Mouse (Mus musculus) CH12.LX (cell line): Measurements from ENCODE around the gene Npcd.

ENCODE experiments used
- CHD1 ChIP-seq: IDR thresholded peaks from 2 replicates; pipeline ENCODE4 v1.6.1; 2012; ENCODE audit warnings: low read depth, low read length, improper control_type of control experiment, inconsistent platforms
- CTCF ChIP-seq, 2 experiments: IDR thresholded peaks in 1 of 2; conservative IDR thresholded peaks in 1 of 2; 2 replicates each; pipeline ENCODE4 v1.5.1; 2011 to 2012; ENCODE audit warnings: low read depth in 2 of 2, low read length in 2 of 2, improper control_type of control experiment in 1 of 2, inconsistent platforms in 1 of 2, mild to moderate bottlenecking in 1 of 2, moderate library complexity in 1 of 2
- HCFC1 ChIP-seq: IDR thresholded peaks from 2 replicates; pipeline ENCODE4 v1.6.1; 2012; ENCODE audit warnings: low read depth, mild to moderate bottlenecking, inconsistent platforms, low read length, improper control_type of control experiment
- JUN ChIP-seq: IDR thresholded peaks from 2 replicates; pipeline ENCODE4 v1.6.1; 2011; ENCODE audit warnings: low read depth, mild to moderate bottlenecking, low read length, improper control_type of control experiment, moderate library complexity; ENCODE audit not compliant: insufficient read depth
- POLR2A ChIP-seq: IDR thresholded peaks from 2 replicates; pipeline ENCODE4 v1.6.1; 2011; ENCODE audit warnings: low read depth, mild to moderate bottlenecking, improper control_type of control experiment, low read length
- ZKSCAN1 ChIP-seq: IDR thresholded peaks from 2 replicates; pipeline ENCODE4 v1.6.1; 2012; ENCODE audit warnings: low read depth, inconsistent platforms, low read length, improper control_type of control experiment, borderline replicate concordance
- ZMIZ1 ChIP-seq: IDR thresholded peaks from 2 replicates; pipeline ENCODE4 v1.6.1; 2012; ENCODE audit warnings: low read depth, mild to moderate bottlenecking, inconsistent platforms, low read length, improper control_type of control experiment

- no peak for TF ChIP-seq JUN
- TF ChIP-seq HCFC1: no peak
- TF ChIP-seq POLR2A: no peak
- no peak for TF ChIP-seq ZMIZ1
- TF ChIP-seq CTCF (conservative IDR thresholded peaks at IDR 0.05 in 1 of 2, IDR thresholded peaks at IDR 0.05 in 1 of 2; ENCODE audit: low read depth in 2 of 2, low read length in 2 of 2): no peak
- TF ChIP-seq ZKSCAN1: no peak
- no peak for TF ChIP-seq CHD1
Measured at GRCm38 (mm10) chr15:79745312-79745711, 88.7 kb downstream of the Npcd start.
